Mouse (Mus musculus): ENCODE data around the gene Ccdc149.

- TF ChIP-seq CTCF (IDR thresholded peaks at IDR 0.05; ENCODE audit: low read depth, low read length) (no peak), POLR2A (IDR thresholded peaks at IDR 0.05; ENCODE audit: insufficient read depth, low read length) (no peak), EP300 (IDR thresholded peaks at IDR 0.05; ENCODE audit: insufficient read depth, low read depth, low read length) (no peak)
Observed at GRCm38 (mm10) chr5:52375847-52376246, 95.5 kb downstream of the Ccdc149 start.

Data from ES-Bruce4 (cell line).